Mouse (Mus musculus) stomach, embryonic 14.5 days (tissue): ENCODE results near the gene Prkce. TPM values are rescaled to one million over a fixed set of nuclear protein-coding genes. Genes with fewer than 3 reads are reported as not detected.

Experiments used
- ATAC-seq: fragments of 200-750 bp; cut with Nextera tagmentation; 2 replicates; pipeline ENCODE4 v1.8.0; 2017; ENCODE audit warnings: low read depth, moderate TSS enrichment; ENCODE audit not compliant: insufficient number of reproducible peaks, insufficient read depth, low FRiP score
- H3K27ac ChIP-seq: fragments of 300-500 bp; sonication (generic); 2 replicates; pipeline ENCODE4 v1.5.1; 2014; ENCODE audit warnings: mild to moderate bottlenecking, low read length, moderate library complexity, mixed read lengths
- H3K27me3 ChIP-seq: fragments of 300-500 bp; sonication (generic); 2 replicates; pipeline ENCODE4 v1.6.1; 2014; ENCODE audit warnings: low read length, control low read depth, mixed read lengths; ENCODE audit not compliant: control insufficient read depth, insufficient read depth
- H3K36me3 ChIP-seq: fragments of 300-500 bp; sonication (generic); 2 replicates; pipeline ENCODE4 v1.6.1; 2014; ENCODE audit warnings: mild to moderate bottlenecking, control low read depth, low read length, moderate library complexity, mixed read lengths; ENCODE audit not compliant: control insufficient read depth, insufficient read depth
- H3K4me1 ChIP-seq: fragments of 300-500 bp; sonication (generic); 2 replicates; pipeline ENCODE4 v1.6.1; 2014; ENCODE audit warnings: low read length, control low read depth, mixed read lengths; ENCODE audit not compliant: control insufficient read depth, insufficient read depth
- H3K4me2 ChIP-seq: fragments of 300-500 bp; sonication (generic); replicated peaks from 2 replicates; pipeline ENCODE4 v1.6.1; 2014; ENCODE audit warnings: low read depth, low read length, control low read depth
- H3K4me3 ChIP-seq: fragments of 300-500 bp; sonication (generic); 2 replicates; pipeline ENCODE4 v1.5.1; 2014; ENCODE audit warnings: low read depth, low read length, control low read depth
- H3K9ac ChIP-seq: fragments of 300-500 bp; sonication (generic); replicated peaks from 2 replicates; pipeline ENCODE4 v1.6.1; 2014; ENCODE audit warnings: low read depth, mild to moderate bottlenecking, control low read depth, low read length, moderate library complexity, mixed read lengths
- H3K9me3 ChIP-seq: fragments of 300-500 bp; sonication (generic); 2 replicates; pipeline ENCODE4 v1.6.1; 2016; ENCODE audit warnings: low read depth, low read length, control low read depth; ENCODE audit not compliant: control insufficient read depth
- WGBS: fragments of 180-500 bp; shearing (Covaris S2); extraction: QIAGEN DNeasy Blood & Tissue Kit; methylation state at CpG from one replicate; pipeline ENCODE4 v1.1.7; 2014; 5-methylcytosine and 5-hydroxymethylcytosine counted together
- polyA plus RNA-seq: library from polyadenylated mRNA; unstranded; fragments of >200 nt; fragmentation: Nextera tagmentation; extraction: Ambion mirVana; gene quantifications from 2 replicates; pipeline ENCODE4 v1.2.1, GENCODE M21; 2014

The Prkce gene
- polyA plus RNA-seq, 1 experiment from 2014 or later = 7.3 TPM

DNA sequence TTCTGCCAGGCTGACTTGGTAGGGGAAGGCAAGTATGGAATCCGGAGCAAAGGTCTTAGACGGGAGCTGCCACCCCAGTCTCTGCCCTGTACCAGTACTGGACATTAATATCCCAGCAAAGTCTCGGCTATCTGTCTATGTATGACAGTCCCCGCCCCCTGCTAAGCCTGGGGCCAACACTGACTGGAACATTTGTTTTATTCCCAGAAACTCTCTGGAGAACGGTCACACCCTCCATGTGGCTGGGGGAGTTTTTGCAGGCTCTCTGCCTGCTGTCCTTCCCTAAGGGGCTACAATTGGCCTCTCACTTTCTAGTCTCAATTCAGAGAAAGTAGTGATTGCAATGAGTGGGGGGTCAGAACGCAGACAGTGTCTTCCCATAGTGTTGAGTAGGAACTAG, 244.6 kb downstream of the Prkce start:
- no peak overlapping the region for H3K9ac ChIP-seq
- peaks cover 7% of the 10 kb centered on the region for H3K4me1 ChIP-seq
- 0 out of 2 replicates have a peak, but pooled peaks have one; percentile 46 for ATAC-seq
- H3K27ac ChIP-seq = no peak overlapping the region
- no peak overlapping the region for H3K4me3 ChIP-seq
- no peaks in the 10 kb centered on the region for H3K9me3 ChIP-seq
- H3K36me3 ChIP-seq = no peaks in the 10 kb centered on the region
- WGBS = 41% methylated on average over 6 of the region's 6 CpGs
- H3K27me3 ChIP-seq = no peaks in the 10 kb centered on the region
- no peak overlapping the region for H3K4me2 ChIP-seq

DNA sequence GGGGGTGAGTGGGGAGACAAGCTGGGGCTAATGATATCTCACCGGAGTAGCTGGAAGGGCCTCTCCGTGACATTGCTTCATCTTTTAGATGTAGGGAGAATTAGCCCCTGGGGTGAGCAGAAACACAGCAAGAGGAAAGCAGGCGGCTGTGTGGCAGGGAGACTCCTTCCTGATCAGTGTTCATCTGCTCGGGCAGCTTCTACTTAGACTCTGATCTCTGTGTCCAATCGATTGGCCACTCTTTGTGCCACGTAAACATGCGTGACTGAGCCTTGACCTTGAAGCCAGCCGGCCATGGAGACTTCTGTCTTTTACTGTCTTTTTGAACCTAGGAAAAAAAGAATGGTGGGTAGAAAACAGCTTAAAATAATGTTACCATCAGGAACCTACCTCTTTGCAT, 247.0 kb downstream of the Prkce start:
- ATAC-seq = no peak
- Histone ChIP-seq H3K9ac (no peak overlapping the region), H3K4me3 (no peak overlapping the region), H3K9me3 (no peaks in the 10 kb centered on the region), H3K27me3 (no peaks in the 10 kb centered on the region), H3K27ac (no peak overlapping the region), H3K36me3 (no peaks in the 10 kb centered on the region), H3K4me2 (no peak overlapping the region), H3K4me1 (peaks cover 7% of the 10 kb centered on the region)
- WGBS = 78% methylated on average over 8 of the region's 8 CpGs

DNA sequence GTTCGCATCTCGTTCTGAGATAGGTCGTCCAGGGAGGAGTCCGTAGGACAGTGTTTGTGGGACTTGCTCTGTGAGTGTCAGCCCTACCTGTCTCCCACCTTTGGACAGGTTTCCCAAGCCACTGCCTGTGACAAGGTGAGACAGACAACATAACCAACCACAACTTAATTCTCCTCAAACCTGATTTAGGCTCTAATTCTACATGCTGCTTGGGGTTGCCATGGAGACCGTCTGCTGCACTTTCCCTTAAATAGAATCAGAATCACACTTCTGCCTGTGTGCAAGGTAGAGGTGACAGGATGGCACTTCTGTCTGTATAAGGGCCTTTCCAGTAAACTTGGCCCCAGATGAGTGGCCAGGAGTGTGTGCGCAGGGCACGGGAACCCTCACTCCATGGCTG, 248.4 kb downstream of the Prkce start:
- no peak overlapping the region for H3K9ac ChIP-seq
- no peak overlapping the region for H3K4me2 ChIP-seq
- H3K27ac ChIP-seq = no peak overlapping the region
- no peak for ATAC-seq
- H3K27me3 ChIP-seq = no peaks in the 10 kb centered on the region
- peaks cover 7% of the 10 kb centered on the region for H3K4me1 ChIP-seq
- H3K9me3 ChIP-seq = no peaks in the 10 kb centered on the region
- no peak overlapping the region for H3K4me3 ChIP-seq
- WGBS = 87% methylated on average over 7 of the region's 7 CpGs
- H3K36me3 ChIP-seq = no peaks in the 10 kb centered on the region

DNA sequence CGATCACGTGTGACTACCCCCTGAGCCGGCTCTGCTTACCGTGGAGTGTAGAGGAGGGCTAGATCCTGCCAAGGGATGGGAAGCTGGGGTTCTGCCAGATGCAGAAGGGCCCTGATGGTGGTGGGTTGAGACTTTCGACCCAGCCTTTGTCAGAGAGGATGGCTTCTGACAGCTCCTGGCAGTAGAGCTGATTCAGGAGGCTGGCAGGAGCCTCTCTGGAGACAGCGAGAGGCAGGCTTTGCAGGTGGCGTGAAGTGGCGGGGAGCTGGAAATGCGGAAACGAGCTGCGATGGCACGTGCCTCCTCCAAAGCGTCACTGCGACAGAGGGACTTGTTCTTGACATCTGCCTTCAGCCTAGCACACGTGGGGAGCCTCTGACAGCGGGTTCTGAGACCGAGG, 250.7 kb downstream of the Prkce start:
- WGBS = 82% methylated on average over 17 of the region's 17 CpGs
- no peaks in the 10 kb centered on the region for H3K9me3 ChIP-seq

DNA sequence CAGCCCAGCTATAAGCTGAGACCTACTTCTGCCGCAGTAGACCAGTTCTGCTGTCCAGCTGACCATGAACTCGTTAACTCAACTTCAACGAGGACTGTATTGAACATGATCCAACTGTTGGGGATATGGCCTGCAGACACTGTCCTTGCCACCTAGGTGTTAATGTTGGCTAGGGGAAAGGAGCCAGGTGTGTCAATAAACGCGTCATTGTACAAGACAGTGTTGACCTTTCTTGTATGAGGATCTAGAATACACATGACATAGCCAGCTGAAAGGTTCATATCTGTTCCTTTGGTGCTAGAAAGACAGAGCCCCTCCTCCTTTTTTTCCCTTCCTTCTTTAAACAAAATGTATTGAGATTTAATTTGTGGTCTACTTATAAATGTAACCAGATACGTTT, 251.6 kb downstream of the Prkce start:
- WGBS = 69% methylated on average over 6 of the region's 6 CpGs
- no peak for ATAC-seq

More for the DNA sequence above, 250.7 kb downstream of the Prkce start:
- Histone ChIP-seq H3K36me3 (no peaks in the 10 kb centered on the region), H3K4me3 (no peak overlapping the region), H3K27me3 (no peaks in the 10 kb centered on the region), H3K9ac (no peak overlapping the region), H3K4me2 (no peak overlapping the region), H3K27ac (no peak overlapping the region), H3K4me1 (no peaks in the 10 kb centered on the region)
- ATAC-seq = no peak

DNA sequence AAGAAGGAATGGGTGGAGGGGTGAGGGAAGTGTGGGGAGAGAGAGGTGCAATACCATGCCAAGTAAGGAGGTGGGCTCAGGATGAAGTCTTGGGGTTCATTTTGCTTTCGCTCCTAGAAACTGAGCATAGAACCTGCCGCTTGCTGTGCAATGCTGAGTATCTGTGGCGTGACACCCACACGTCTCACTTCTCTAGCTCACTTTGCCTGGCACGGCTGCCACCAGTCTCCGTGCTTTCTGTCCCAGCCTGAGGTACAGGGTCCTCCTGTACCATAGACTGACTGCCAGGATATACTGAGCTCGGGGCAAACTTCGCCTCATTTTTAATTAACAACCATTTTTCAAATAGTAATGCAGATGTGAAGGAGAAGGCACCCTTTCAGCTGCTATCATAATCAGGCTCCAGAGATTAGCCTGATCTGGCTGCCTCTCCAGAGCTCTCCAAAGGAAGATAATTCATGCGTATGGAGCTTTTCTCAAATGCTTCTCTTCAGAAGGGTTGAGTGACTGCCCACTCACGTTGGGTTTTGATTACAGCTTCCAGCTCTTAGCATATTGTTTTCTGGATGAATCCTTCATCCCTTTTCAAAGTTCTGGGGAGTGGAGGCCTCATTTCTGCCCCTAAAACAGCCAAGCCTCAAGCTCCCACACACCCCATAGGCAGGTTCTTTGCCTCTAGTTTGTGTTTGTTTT, 253.2 kb downstream of the Prkce start:
- Histone ChIP-seq H3K27ac (no peak overlapping the region), H3K27me3 (no peaks in the 10 kb centered on the region), H3K9ac (no peak overlapping the region), H3K9me3 (no peaks in the 10 kb centered on the region), H3K36me3 (no peaks in the 10 kb centered on the region), H3K4me2 (no peak overlapping the region), H3K4me1 (no peaks in the 10 kb centered on the region), H3K4me3 (no peak overlapping the region)
- 84% methylated on average over 10 of the region's 10 CpGs for WGBS
- no peak for ATAC-seq

More for the DNA sequence above, 251.6 kb downstream of the Prkce start:
- no peak overlapping the region for H3K27ac ChIP-seq
- no peak overlapping the region for H3K9ac ChIP-seq
- H3K4me2 ChIP-seq = no peak overlapping the region
- H3K36me3 ChIP-seq = no peaks in the 10 kb centered on the region
- H3K27me3 ChIP-seq = no peaks in the 10 kb centered on the region
- no peaks in the 10 kb centered on the region for H3K9me3 ChIP-seq
- H3K4me3 ChIP-seq = no peak overlapping the region
- no peaks in the 10 kb centered on the region for H3K4me1 ChIP-seq

DNA sequence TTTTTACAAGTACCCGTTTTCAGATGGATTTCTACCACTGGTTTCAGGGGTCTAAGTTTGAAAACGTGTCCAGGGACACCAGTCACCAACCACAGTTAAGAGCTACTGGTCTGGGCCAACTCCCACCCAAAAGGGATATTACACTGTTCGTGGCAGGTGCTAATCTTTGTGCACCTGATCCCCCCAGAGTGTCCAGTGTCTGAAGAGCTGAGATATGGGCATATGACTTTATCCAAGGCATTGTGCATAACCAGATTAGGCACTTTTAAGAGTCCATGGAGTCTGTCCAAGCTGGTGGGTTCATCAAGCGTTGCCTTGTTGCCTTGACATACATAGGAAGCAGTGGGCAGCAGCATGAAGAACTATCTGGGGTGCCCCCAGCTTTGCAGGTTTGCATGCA, 254.4 kb downstream of the Prkce start:
- Histone ChIP-seq H3K36me3 (no peaks in the 10 kb centered on the region), H3K4me2 (no peak overlapping the region), H3K9me3 (no peaks in the 10 kb centered on the region), H3K27me3 (no peaks in the 10 kb centered on the region), H3K9ac (no peak overlapping the region), H3K4me3 (no peak overlapping the region), H3K27ac (no peak overlapping the region), H3K4me1 (no peaks in the 10 kb centered on the region)
- 86% methylated on average over 4 of the region's 4 CpGs for WGBS
- no peak for ATAC-seq

DNA sequence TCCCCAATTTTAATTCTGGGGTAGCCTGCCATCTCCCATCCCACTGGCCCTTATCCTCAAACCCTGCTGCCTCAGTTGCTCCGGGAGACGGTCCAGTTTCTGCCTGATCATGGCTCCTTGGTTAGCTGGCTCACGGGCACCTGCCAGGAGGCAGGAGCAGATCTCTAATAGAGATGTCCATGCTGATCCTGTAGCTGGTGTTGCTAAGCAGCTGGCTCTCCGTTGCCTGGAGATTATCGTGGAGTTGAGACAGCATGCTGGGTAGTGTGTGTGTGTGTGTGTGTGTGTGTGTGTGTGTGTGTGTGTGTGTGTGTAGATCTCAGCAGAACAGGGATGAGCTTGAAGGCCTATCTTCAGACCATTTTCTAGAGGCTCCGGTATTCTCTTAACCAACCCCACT, 262.3 kb downstream of the Prkce start:
- H3K9ac ChIP-seq = no peak overlapping the region
- no peaks in the 10 kb centered on the region for H3K9me3 ChIP-seq
- 81% methylated on average over 6 of the region's 6 CpGs for WGBS
- no peaks in the 10 kb centered on the region for H3K27me3 ChIP-seq
- ATAC-seq = no peak
- H3K27ac ChIP-seq = no peak overlapping the region
- no peaks in the 10 kb centered on the region for H3K4me1 ChIP-seq
- H3K36me3 ChIP-seq = no peaks in the 10 kb centered on the region
- no peak overlapping the region for H3K4me2 ChIP-seq
- H3K4me3 ChIP-seq = no peak overlapping the region

DNA sequence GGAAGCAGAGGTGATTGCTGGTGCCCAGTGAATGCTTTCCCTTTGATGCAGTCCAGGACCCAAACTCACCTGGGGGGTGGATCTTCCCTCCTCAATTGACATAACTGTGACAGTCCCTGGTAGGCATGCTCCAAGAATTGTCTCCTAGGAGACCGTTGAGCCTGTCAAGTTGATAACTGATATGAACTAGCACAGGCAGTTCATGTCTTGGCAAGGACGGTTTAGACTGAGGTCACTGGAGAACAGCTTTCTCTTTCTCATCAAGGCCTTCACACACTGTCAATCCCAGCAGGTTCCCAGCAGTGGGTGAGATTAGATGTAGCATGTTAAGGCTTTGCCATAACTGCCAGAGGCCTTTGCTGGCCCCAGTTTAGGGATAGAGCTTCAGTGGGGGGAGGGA, 265.5 kb downstream of the Prkce start:
- Histone ChIP-seq H3K27me3 (no peaks in the 10 kb centered on the region), H3K9me3 (no peaks in the 10 kb centered on the region), H3K4me2 (no peak overlapping the region), H3K9ac (no peak overlapping the region), H3K4me3 (no peak overlapping the region), H3K36me3 (no peaks in the 10 kb centered on the region), H3K27ac (no peak overlapping the region), H3K4me1 (peaks cover 4% of the 10 kb centered on the region; the same call in 1 of the 2 replicates)
- WGBS = 68% methylated on average over 2 of the region's 2 CpGs
- ATAC-seq = no peak
